Mouse (Mus musculus) spleen, postnatal 4 days (tissue): ENCODE results near the gene Cnih3.

ENCODE experiments used
- DNase-seq, 2 experiments: peaks; one replicate each; pipeline ENCODE4 v3.0.0; 2022; ENCODE audit warnings: low spot score in 2 of 2

Gene Cnih3

DNA sequence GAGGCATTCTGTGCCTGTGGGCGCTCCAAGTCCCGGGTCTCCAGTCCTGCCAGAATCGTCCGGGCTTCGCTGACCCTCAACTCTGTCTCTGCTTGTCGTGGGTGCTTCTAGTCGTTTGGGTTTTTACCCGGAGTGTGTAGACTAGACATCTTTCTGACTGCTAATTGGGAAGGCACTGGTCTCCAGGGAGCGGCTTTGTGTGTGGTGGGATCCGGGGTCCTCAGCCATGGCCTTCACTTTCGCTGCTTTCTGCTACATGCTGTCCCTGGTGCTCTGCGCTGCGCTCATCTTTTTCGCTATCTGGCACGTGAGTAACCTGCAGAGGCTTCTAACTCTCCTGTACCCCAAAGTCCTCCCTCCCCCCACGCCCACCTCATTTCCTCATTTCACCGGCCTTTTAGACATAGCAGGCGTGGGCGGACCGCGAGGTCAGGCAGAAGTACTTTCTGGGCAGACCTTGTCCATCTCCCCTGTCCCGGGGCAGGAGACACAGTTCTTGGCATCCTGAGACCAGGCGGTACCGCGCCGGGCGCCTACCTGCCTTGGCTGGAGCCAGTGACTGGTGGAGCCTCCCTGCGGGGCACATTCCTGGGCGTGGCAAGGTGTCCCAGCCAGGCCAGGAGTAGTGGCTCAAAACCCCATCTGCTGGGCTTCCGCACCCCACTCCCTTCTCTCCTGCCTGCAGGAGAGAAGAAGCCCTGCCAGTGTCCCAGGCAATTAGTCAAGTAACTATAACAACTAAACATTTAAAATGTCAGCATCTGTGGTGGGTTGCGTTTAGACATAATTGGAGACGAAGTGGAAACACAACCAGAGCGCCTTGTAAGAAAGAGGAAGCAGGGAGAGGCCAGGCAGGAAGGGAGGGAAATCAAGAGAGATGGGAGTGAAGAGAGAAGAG is 1.0 kb downstream of the Cnih3 start:
- no peak for DNase-seq

DNA sequence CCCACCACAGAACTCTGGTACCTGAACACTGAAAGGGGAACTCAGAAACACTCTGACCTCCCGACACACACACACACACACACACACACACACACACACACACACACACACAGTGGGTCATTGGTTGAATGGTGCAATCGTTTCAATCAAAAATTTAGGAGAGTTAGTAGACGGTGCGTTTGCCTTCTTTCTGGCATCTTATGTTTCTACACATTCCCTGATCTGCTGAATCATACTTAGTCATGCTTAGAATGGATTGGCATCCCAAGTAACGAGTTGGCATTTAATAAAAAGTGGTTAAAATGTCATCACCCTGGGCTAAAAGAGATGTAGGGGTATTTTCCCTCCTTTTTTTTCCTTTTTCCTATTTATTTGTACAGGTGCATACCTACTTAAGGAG is 3.3 kb downstream of the Cnih3 start:
- DNase-seq: no peak

DNA sequence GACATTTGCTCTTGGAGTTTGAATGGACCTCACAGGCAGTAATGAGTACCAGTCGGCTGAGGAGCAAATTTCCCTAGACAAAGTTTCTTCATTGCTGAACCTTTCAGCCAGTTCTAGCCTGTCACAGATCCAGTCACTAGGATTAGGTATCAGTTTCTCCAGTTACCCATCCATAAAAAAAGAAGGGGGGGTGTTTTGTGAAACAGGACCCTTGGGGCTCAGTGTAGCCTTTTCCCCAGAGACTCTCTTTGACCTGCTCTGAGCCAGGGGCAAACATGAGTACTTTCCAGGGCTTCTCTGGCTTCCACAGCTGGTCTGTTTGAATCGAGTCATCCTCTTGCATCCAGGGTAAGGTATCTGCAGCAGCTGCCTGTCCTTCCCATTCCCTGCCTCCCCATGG is 5.4 kb downstream of the Cnih3 start:
- no peak for DNase-seq

DNA sequence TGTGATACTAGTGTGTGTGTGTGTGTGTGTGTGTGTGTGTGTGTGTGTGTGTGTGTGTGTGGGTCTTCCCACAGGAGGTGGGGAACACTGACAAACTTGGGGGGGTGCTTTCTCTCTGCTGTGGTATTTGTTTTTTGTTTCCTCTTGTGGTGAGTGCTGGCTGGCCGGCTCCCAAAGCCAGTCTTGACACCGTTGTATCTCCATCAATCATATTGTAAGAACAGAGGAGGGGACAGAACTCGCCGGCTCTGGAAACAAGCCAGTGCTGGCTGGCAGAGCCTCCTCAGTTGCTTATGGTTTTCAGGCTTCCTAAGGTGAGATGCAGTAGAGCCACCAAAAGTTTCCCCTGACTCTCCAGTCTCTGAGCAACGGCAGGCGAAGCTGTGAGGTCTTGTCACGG is 6.1 kb downstream of the Cnih3 start:
- DNase-seq: no peak

DNA sequence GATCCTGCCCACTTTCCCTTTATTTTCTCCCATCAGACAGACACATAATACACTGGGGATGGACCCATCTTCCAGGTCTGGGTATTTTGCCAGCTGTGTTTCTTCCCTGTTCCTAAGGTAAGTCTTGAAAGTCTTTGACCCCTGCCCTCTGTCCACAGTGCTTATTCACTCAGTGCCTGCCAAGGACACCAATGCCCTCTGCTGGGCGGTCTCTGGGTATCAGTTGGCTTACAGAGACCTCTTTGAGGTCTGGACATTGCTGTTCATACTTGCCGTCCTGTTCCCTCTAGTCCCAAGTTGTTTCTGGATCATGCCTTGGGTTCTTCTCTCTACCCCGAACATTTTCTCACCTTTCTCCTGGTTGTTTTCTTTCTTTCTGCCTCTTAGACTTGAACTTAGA is 8.3 kb downstream of the Cnih3 start:
- DNase-seq: no peak

DNA sequence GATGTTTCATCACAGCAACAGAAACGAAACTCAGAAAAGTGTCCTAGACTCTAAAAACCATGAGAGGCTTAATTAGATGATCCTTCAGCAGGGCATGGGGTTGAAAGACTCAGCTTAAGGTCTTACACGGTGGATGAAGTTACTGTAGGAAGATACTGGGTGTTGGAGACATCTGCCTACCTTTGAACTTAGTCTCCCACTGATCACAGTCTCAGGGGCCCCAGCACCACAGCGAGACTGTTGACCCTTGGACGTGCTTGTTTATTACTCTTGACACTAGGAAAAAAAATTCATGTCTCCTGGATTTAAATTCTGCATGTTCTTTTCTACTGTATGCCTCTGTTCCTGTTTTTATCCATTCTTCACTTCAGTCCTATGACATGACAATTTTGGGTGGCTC is 11.6 kb downstream of the Cnih3 start:
- DNase-seq: no peak

DNA sequence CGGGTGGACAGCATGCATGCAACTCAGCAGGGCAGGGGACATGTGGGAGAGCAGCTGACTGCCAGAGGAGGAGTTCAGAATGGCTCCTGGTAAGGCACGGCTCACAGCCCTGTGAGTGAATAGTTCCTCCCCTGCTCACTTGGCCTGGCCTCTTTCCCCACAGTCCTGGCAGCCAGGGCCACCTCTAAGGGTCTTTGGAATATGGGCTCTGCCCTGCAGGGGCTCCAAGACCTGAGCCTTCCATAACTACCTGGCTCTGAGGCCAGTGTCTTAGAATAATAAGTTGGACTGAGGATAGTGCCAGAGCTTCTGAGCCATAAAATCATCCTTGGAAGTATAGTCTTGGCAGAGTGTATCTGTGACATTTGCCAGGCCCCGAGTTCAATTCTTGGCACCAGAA is 12.9 kb downstream of the Cnih3 start:
- no peak for DNase-seq

DNA sequence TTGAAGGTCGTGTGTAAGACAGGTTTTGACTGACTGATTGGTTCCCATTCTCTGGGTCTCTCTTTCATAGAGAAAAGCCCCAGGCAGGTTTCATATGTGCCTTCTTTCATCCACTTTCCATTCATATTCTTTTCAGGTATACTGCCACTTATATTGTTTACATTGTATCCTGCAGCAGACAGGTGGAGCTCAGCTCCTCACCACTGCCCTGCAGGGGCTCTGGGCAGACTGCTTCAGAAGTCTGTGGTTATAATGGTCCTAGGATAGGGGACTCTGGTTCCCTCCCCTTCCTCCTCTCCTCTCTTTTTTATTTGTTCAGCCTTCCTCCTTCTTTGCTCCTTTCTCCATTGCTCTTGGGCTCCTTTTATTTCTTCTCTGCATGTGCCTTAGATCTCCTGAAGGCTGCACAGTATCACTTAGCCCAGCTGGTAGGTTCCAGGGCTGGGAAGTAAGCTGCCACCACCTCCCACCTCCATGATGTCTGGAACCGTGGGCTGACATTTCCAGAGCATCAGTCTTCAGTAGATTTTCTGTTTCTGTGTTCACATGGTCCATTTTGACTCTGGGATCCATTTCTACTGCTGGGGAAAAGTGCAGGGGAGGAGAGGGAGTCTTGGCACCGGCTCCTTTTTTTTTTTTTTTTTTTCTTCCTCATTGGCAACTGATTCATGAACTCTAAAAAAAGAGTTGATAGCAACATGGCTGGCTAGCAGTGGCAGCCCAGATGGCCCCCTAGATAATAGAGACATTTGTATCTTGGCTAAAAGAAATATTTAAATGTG is 16.6 kb downstream of the Cnih3 start:
- no peak for DNase-seq

DNA sequence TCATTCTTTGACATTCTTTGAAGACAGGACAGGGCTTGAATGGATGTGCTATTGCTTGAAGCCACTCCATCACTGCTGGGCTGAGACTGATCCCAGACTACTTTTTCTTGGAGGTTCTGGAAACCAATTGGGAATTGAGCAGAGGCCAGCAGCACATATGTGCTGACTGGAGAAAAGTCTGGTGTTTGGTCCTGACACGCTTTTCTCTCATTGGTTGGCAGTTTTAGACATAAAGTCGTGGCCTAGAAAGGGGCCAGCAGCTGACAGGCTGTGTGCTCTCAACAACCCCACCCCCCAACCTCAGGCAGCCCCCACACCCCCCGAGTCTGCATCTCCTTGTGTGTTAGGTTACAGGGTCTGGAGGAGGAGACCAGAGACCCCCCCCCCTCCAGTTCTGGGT is 17.9 kb downstream of the Cnih3 start:
- no peak for DNase-seq

DNA sequence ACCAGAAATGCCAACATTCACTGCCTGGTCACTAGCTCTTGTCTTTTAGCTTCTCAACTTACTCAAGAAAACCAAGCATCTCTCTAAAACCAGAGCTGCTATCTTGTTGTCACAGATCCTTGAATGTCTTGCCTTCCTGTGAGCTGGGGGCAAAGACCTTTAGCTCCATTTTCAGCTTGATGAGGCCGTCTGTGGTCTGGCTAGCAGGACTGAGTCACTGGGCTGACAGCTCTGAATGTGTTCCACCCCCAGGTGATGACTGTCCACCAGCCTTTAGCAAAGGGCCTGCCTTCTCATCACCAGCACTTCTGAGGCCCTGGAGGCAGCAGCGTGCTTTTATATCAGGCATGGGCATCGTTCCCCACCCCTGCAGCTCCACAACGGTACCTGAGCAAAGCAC is 18.8 kb downstream of the Cnih3 start:
- DNase-seq: no peak

DNA sequence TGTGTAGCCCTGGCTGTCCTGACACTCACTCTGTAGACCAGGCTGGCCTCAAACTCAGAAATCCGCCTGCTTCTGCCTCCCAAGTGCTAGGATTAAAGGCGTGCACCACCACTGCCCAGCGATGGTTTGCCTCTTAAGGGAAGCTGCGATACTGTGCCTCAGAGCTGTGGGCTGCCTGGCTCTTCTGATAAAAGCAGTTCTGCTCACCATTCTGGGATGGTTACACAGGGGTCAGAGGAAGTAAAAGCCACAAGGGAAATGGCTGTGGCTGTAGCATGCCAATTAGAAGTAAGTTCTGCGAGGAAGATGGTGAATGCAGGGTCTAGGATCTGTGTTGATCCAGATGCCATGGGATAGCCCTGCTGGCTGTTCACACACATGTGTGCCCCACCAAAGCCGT is 19.9 kb downstream of the Cnih3 start:
- DNase-seq: no peak

DNA sequence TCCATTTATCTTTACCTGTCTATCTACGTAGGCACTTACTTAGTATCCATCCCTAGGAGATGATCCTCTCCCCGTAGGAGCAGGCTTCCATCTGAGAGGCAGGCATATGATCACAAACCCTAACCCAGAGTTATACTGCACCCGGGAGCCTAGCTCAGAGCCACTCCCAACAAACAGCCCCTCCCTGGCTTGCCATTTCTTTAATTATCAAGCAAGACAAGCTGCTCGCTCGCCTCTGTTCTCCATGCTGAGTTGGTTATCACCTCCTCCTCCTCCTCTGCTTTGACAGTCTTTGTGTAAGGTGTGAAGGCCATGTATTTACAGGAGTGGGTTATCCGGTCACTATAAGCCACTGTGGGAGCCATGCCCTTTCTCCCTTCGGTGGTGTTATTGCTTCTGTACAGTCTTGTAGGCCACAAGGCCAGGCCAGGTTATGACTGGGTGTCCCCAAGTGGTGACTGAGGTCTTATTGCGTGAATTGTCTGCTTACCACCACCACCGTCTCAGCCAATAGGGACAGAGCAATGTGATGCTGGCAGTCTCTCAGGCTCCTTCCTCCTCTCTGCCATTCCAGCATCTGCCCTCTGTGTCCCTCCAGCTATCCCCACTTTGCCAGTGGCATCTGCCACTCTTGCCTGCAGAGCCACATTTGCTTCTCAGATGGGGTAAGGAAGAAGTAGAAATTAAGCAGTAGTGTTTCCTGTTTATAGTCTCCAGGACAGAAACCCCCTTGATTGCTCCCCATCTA is 22.4 kb downstream of the Cnih3 start:
- no peak for DNase-seq

DNA sequence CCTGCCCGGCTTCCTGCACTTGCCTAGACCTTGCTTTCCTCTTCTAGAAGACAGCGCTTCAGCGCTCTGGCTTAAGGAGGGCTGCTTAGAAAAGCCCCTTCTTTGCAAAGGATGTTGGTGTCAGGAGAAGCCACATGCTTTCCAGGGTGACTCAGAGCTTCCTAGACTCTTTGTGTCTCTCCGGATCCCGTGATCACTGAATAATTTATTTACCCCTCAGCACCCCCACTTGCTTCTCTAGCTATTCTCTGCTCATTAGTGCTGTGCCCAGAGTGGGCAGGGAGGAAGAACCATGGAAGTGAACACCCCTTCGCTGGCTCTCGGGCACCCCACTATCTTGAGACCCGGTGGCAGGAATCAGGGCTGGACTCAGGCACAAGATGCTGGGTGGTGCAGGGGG is 24.0 kb downstream of the Cnih3 start:
- no peak for DNase-seq

DNA sequence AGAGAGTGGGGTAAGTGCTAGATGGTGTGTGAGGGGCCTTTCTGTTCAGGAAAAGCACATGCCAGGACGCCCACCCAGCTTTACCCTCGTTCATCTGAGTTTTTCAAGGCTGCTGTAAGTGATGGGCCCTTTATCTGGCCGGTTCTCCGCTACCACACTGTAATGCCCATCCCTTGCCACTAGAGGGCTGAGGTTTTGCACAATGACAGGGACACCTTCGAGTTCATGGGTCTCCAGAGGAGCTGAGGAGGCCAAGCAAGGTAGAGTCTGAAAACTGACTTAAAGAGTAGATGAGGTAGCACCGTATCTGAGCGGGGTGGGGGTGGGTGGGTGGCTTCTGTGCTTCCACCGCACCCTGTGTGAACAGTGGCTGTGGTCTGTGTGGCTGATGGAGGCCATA is 27.2 kb downstream of the Cnih3 start:
- peak; percentile 61 to 84 for DNase-seq

DNA sequence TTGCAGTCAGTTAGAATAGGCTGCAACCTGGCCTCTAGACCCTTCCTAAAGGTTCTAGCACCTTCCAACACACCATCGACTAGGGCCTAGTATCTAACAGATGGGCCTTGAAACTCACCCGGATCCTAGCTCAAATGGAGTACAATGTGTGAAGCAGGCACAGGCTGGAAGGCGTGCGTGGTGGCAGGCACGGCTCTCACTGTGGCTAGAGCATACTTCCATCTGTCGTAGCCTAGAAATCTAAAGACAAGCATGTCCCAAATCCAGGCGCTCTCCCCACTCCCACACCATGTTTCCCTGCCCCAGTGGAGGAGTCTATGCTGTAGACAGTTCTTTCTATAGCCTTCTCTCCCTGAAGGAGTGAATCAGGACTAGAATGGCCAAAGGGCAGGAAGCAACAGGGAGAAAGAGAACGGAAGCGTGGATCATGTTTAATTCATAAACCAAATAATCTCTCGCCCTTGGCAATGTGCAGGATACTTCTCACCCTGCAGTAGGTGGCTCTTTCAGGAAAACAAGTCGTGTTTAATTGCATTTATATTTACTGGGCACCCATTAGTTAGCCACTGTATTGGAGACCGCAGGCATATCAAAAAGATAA is 29.1 kb downstream of the Cnih3 start:
- no peak for DNase-seq

DNA sequence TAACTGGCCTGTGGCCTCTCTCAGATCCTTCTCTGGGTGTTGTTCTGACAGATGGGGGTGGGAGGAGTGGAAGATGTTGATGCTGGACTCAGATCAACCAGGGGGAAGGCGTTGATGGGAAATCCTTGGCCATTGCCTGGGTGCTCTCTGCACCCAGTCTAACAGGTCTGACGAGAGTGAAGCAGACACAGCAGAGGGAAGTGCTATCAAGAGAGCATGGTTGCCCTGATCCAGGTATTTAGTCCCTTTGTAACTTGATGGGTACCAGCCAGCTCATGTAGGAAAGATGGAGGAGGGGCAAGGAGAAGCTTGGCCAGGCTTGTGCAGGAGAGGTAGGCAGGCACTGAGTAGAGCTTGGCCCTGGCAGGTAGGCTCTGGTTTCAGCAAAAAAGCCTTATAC is 36.8 kb downstream of the Cnih3 start:
- DNase-seq: no peak

DNA sequence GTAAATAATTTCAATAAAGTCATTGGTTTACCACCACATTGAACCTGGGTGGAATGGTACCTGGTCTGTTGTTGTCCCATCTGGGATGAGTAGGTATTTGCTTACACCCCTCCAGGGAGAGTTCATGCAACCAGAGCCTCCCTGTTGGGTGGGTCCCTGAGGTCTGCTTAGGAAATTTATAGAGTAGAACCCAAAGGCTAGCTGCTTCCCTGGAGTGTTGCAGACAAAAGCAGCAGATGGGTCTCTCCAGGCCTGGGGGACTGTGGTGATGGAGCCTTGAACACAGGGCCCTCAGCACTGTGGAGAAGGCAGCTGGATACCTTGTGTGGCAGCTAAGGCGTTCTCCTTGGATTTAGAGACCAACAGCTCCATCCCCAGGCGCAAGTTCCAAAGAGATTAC is 40.1 kb downstream of the Cnih3 start:
- no peak for DNase-seq

DNA sequence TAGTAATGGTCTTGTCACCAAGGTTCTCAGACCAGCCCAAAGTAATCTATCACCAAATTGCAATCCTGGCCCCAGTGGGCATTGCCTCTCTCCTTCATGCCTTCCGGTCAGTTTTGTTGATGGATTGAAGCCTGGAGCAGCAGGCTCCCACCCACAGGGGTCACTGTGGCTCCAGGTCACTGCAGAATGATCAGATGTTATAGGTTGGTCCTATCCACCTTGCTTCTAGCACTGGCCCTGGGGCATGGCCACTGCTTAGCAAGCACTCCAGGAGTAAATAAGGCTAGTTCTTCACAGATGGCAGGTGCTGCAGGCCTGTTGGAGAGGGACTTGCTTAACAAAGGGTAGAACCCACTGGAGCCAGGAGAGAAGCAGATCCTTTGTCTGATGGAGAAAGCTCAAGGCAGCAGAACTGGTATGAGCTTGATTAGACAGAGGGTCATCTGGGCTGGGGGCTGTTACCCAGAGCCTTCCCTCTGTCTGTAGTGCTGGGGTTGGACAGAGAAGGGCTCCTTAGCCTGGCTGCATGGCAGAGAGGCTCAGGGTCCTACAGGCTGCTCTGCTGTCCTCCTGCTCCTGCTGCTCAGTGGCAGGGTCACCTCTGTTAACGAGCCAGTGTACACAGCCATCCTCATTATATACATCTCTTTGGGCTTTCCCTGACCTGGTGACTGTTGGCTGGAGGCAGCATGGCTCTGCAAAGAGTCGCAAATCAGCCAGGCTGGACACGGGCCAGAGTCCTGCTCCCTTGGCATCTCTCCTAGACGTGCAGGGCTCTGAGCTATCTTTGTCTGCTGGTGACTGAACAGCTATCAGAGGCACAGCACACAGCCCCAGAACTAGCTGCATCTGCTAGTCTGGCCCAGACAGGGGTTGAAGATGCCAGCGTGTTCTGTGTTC is 41.1 kb downstream of the Cnih3 start:
- DNase-seq: no peak

DNA sequence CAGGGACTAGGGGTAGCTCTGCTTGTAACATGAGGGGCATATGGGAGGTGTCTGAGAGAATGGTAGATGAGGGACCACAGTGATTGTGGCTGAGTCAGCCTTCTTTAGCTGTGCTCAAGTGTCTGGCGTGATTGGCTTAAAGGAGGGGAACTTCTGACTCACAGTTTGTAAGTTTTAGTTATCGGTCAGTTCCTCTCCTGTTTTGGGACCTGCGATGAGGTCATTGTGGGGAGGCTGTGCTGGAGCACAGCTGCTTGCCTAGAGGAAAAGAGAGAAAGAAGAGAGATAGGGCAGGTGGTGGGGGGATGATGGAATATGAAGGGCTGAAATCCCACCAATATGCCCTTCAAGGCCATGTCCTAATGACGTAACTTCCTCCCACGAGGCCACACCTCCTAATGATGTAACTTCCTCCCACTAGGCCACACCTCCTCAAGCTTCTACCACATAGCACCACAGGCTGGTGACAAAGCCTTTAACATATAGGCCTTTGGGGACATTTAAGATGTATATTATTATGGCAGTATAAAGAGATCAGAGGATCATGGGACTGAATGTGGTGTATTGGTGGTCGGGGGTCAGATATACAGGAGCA is 42.9 kb downstream of the Cnih3 start:
- DNase-seq: no peak

DNA sequence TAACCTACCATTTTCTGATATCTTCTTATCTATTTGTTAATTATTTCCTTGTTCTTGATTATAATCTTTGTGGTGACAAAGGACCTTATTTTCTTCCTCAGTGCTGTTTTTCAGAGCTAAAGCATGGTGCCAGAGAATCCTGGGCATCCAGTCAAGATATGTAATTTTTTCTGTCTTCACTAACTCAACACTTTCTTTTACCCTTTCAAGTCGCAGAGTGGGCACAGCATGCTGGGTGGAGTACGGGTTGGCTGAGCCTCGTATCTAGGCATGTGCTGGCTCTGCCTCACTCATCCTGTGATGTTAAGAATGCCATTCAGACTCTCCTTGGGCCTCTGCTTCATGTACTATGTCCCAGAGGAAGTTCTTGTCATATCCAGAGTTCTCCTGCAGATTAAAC is 46.8 kb downstream of the Cnih3 start:
- no peak for DNase-seq

DNA sequence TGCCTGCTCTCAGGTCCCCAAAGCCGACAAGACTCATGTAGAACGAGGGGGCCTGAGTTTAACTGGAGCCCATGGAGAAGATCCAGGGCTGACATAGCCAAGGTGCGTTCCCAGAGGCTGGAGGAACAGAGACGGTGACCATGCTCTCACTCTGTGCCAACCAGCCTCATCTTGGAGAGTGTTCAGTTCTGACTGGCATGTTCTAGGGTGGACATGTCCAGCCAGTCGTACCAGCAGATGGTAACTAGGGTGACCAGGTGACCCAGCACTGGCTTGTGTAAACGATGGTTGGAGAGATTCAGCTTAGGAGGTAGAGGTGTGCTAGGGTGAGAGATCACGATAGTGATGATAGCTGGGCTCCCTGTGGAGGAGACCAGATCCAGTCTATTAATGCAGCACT is 50.6 kb downstream of the Cnih3 start:
- DNase-seq: no peak
